Mouse (Mus musculus): ENCODE measurements around the gene Spaar.

Gene Spaar

DNA sequence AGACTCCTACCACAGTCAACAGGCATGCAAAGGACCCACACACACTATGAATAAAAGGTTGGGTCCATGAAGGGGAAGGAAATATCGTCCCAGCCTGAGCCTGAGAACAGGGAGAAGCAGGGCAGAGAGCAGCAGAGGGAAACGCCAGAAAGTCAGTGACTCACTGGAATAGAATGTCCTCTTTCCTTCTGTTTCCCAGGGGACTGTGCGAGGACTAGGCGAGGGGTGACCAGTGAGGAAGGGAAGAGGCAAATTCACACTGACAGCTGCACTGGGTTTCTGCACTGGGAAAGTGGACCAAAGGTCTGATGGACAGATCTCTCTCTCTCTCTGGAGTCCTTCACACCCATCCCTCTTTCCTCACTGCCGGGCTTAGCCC lies 1.3 kb upstream of the Spaar start:
- no peak for DNase-seq (ENCODE audit: low read depth, low spot score)

DNA sequence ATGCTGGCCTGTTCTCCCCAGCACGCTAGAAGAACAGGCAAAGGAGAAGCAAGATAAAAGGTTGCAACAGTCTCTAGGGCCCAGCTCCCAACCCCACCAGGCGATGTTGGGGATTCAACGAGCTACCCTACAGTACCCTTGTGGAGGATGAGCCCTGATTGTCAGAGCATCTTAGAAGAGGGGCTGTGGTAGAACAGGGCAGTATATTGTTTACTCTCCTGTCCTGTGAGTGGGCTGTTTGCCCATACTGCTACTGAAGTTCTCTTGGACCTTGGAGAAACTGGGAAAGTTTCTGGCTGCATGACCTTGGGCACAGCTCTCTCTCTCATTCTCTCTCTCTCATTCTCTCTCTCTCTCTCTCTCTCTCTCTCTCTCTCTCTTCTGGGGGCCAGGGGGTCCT lies 708 bp upstream of the Spaar start:
- DNase-seq (ENCODE audit: low read depth, low spot score) = no peak

DNA sequence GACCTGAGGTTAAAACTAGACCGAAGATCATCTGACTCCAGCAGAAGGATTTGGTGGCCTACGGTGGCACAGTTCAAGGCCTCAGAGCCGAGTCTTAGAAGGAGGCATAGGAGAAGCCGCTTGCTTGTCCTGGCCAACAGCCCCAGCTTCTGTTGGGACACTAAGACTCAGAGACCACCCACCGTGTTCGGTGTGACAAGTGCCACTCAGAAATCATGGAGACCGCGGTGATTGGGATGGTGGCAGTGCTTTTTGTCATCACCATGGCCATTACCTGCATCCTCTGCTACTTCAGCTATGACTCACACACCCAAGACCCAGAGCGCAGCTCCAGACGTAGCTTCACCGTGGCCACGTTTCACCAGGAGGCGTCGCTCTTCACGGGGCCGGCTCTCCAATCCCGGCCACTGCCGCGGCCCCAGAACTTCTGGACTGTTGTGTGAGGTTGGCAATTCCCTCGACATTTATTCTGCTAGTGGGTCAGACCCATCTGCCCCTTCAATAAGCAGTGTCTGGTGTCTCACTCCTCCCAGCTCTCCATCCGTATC lies 990 bp downstream of the Spaar start:
- DNase-seq (ENCODE audit: low read depth, low spot score) = peak; percentile 29

DNA sequence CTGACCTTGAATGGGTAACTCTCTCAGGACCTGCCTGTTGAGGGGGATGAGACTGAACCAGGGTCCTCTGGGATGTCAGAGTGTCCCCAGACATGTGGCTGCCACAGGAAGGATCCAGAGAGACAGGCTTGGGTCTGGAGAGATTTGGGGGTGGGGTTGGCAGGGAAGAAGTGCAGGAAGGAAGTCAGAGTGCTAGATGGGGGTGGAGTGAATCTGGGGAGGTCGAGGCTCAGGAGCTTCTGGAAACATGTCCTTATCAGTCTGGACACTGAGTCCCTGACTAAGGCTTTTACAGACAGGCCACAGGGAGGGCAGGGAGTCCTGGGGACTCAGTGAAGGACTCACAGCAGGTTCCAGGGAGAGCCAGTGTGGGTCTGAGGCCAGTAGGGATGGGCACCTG lies 2.3 kb downstream of the Spaar start:
- no peak for DNase-seq (ENCODE audit: low read depth, low spot score)

DNA sequence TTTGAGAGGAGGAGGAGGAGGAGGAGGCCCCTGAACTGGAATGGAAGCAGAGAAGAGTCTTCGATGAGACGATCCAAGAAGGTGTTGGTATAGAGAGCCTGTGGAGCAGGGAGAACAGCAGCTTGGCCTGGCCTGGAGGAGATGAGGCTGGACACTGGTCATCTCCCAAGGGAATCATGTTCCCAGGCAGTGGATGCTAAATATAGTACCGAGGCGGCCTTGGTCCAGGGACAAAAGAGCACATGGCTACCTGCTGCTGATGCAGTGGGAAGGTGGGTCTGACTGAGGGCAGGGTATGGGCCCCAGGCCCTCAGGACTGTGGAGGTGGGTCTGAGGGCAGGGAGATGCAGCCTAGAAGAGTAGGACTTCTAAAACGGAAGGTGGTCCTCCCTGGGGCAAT lies 3.4 kb downstream of the Spaar start:
- DNase-seq (ENCODE audit: low read depth, low spot score) = no peak

DNA sequence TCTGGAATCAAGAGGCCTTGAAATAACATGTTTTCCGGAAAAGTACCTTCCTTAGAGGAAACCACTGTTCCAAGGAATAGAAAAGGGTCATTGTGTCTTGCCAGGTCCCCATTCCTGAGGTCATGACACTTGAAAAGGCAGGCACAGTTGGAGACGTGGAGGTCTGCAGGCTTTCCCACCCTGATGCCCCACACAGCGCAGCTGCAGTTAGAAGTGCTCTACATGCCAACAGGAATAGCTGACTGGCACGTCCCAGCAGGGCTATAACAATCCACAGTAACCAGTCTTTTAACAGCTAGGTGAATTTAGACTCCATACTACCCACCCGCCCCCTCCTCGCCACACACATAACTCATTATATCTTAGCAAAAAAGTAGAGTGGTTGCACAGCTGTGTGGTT lies 7.3 kb downstream of the Spaar start:
- no peak for DNase-seq (ENCODE audit: low read depth, low spot score)

DNA sequence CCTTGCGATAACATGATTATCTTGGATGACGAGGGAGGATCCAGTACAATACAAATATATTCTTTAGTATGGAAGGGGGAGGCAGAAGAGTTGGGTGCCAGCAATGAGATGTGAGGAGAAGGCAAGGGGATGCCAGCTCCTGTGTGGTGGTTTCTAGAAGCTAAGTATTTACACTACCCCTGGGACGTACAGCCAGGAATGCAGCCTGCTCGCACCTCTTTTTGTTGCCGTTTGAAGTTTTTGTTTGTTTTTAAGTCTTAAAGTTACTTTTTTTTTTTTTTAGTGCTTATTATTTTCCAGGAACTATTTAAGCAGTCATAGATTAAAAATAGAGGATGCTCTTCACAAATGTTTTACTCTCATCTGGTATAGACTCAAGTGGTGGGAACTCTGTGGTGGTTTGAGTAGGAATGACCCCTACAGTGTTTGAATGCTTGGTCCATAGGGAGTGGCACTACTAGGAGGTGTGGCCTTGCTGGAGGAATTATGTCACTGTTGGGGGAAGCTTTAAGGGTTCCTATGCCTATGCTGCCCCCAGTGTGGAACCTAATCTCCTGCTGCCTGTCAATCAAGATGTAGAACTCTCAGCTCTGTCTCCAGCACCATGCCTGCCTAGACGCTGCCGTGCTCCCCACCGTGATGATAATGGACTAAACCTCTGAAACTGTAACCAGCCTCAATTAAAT lies 9.3 kb downstream of the Spaar start:
- DNase-seq (ENCODE audit: low read depth, low spot score) = peak; percentile 67

DNA sequence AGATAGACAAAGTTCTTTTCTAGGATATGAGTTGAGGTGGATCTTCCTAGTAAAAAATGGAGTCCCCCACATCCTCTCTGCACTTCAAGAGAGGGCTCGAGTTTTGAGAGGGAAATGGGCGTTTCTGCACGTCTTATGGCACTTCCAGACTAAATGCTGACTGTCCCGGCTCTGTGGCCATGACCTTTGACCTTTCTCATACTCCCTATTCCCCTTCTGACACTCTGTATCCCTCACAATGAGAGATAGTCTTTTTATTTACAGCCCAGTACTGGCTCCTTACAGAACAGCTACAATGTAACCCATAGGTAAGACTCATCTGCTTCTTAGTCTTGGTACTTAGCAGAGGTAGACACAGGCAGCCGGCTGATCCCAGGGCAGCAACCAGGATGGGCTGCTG lies 11.7 kb downstream of the Spaar start:
- peak; percentile 83 for DNase-seq (ENCODE audit: low read depth, low spot score)

DNA sequence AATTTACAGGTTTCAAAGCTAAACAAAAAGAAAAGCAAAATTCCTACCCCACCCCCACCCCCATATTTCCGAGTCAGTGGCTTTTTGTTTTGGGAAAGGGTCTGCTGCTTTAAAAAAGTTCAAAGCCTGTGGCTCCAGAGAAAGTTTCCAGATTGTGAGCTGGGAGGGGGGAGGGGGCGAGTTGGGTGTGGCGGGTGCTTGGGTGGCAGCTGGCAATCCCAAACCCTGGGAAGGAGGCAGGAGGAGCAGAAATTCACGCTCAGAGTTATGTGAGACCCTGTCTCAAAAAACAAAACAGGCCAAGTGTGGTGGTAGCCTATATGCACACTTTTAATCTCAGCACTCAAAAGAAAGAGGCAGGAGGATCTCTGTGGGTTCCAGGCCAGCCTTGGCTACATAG lies 12.8 kb downstream of the Spaar start:
- peak; percentile 52 for DNase-seq (ENCODE audit: low read depth, low spot score)

DNA sequence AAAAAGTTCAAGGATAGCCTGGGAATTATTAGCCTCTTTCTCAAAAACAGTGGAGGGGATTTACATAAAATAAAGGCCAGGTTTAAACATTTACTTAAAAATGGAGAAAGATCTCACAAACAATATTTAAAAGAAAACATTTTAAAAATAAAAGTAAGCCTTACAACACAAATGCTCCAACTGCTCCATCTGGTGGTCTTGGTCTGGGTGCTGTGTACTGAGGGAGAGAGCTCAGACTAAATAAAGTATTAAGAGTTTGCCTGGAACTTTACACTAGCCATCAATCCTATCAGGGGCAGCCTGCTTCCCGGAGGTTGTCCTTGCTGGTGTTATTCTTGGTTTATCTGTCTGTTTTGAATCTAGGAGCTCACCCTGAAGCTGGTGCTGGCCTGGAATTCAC lies 13.3 kb downstream of the Spaar start:
- DNase-seq (ENCODE audit: low read depth, low spot score) = no peak

DNA sequence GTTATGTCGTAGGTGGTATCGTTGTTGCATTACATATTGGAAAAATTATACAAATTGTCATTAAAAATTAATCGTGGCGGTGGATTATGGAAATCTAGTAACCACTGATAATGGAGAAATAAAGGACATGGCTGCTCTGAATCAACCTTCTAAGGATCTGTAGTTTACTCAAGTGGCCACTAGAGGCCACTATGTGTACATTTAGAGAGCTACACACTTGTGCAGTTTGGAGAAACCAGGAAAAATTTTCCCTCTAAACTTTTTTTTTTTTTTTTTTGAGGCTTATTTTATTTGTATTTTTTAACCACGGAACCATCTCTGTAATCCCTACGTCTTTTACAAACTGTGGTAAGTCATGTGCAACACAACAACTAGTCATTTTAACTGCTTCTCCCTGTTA lies 15.4 kb downstream of the Spaar start:
- peak; percentile 57 for DNase-seq (ENCODE audit: low read depth, low spot score)

DNA sequence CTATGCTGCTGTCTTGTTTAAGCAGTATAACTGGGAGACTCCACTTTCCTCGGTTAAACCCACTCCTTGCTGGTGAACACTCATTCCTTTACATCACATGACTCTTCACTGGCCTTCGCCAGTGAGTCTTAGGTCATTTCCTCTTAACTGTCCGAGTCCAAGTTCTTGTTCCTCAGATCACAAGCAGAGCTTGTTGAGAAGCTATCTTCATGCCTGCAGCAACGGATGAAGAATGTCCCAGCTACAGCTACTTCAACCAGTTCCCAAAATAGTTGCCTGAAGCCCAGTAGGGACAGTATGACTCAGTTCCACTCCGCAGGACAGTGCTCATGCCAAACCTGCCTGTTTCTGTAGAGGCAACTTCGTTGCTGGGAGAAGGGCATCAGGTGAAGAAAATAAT lies 27.4 kb downstream of the Spaar start:
- no peak for DNase-seq (ENCODE audit: low read depth, low spot score)

DNA sequence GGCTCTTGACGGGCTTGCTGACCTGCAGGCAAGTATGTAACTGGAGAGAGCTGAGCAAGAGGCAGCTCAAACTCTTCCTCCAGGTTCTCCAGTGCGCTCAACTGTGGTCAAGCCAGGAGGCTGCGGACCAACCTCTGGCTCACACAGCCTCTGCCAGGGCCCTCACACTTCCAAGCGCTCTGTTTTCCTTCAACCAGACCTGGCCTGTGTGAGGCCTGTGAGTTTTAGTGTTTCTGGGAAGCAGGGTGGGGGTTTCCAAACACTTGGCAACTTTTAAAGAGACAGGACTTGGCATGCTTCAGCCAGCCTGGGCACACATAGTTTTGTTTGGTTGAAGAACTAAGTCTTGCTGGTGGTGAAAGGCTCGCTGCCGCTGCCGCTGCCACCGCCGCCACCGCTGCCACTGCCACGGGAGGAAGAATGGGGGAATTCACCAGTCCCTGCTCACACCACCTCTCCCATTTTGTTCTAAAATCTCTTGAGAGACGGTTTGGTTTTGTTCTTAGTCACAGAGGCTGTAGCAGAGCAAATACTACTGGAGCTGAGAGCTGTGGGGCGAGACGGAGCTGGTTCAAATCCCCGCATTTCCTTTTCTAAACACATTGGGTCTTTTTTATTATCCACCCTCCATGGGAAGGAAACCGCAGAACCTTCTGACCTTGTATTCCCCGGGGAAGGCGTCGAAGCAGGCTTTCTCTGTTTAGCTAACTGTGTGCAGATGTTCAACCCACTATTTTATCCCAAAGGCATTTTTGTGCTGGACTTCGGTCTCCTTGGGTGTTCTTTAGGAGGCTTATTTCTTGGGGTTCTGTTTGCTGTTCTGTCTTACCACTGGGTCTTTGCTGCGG lies 30.0 kb downstream of the Spaar start:
- DNase-seq (ENCODE audit: low read depth, low spot score) = no peak

DNA sequence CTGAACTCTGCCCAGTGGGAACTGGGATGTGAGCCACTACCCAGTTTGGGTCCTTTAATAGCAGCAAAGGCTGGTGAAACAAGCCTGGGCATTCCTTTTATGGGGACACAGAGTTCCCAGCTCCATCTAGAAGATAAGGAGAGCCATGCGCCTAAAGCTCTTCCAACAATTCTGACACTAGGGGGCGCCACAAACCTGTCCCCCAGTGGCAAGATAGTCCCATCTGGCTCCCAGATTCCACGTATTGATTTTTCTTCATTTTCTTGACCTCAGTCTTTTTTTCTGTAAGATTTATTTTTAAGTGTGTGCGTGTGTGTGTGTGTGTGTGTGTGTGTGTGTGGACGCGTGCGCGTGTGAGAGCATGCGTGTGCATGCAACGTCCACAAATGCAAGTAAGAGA lies 30.6 kb downstream of the Spaar start:
- peak; percentile 73 for DNase-seq (ENCODE audit: low read depth, low spot score)

DNA sequence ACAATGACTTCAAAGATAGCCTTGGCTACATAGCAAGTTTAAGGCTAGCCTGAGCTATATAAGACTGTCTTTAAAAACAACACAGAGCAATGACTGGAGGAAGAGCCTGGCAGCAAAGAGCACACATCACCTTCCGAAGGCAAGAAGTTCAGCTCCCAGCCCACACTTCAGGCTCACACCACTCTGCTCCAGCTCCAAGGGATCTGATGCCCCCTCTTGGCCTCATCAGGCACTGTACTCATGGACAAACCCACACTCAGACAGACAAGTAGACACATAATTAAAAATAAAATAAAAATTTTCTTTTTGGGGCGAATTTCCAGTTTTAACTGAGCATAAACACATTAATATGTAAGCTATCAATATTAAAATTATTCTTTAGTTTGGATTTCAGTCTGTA lies 31.5 kb downstream of the Spaar start:
- peak; percentile 48 for DNase-seq (ENCODE audit: low read depth, low spot score)

DNA sequence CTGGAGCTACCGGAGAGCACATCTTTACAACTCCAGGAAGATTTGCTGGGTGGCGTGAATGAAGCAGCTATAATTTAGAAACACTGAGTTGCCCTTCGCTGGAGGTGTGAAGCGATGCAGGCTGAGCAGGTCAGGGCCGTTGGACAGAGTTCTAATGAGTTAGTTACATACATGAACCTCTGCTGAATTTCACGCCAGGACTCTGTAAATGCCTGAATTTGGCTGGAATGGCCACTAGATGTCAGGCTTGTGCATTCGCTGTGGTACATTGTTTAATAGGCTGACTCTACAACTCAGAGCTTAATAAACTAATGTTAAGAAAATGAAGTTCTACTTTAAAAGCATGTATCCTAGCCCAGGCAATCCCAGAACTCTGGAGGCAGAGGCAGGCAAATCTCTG lies 33.6 kb downstream of the Spaar start:
- DNase-seq (ENCODE audit: low read depth, low spot score) = peak; percentile 70

DNA sequence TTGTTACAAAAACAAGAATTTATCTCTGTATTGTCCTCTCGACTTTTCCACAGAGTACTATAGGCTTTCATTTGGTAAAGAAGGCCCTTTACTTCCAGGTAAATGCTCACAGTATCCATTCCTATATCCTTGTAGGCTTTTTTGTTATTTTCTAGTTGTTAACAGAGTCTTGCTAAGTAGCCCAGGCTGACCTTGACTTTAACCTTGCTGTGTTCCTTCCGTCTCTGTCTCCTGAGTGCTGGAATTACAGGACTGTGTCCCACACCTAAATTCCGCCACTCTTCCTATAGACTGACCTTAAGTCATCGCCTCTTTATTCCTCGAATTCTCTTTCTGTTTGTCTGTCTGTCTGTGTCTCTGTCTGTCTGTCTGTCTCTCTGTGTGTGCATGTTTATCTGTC lies 38.5 kb downstream of the Spaar start:
- DNase-seq (ENCODE audit: low read depth, low spot score) = peak; percentile 53

DNA sequence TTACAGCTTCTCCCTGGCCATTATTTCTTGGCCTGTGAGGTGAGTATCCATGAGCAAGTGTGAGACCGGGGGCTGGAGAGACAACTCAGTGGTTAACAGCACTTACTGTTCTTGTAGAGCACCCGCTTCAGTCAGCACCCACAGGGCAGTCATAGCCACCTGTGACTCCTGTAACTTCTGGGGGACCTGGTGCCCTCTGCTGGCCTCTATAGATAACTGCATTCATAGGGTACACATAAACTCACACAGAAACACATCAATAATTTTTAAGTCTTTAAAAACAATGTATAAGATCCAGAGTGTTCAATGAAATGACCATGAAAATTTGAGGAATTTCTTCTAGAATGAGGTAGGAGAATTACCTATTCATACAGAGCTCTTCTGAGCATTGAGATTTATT lies 39.5 kb downstream of the Spaar start:
- peak; percentile 28 for DNase-seq (ENCODE audit: low read depth, low spot score)

DNA sequence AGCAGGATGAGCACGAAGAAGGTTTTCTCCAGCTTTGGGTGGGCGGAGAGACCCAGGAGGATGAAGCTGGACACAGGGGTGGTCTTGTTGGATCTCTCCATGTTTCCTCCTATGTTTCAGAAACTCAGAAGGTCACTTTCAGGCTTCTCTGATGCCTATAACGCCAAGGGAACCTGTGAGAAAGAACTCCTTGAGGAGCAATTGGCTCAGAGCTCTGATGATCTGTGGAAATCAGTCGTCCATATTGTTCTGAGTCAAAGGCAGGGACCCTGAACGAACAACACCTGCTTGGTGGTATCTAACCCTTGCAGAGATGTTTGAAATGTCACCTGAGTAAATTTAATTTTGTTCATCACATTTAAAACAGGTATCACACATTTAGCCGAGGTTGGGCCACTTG lies 41.1 kb downstream of the Spaar start, which contains the start of gene Olfr159:
Gene Olfr159 (minus strand): TSS at position 101 of the 400 bp plus-strand sequence.
- DNase-seq (ENCODE audit: low read depth, low spot score) = no peak

DNA sequence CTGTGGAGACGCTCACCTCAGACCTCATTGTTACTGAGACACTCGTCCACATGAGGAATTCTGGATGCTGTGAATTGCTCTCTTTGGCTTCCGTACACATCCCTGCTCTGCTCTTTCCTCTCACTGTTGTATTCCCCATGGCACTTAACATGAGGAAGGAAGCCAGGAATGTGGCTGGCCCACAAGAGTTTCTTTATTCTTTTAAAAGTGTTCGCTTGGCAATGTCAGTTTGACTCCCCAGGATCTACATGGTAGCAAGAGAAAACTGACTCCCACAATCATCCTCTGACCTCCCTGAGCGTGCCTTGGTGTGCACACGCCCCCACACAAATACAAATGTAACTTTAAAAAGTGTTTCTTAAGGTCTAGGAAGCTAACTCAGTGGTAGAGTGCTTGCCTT lies 41.8 kb downstream of the Spaar start:
- no peak for DNase-seq (ENCODE audit: low read depth, low spot score)

DNA sequence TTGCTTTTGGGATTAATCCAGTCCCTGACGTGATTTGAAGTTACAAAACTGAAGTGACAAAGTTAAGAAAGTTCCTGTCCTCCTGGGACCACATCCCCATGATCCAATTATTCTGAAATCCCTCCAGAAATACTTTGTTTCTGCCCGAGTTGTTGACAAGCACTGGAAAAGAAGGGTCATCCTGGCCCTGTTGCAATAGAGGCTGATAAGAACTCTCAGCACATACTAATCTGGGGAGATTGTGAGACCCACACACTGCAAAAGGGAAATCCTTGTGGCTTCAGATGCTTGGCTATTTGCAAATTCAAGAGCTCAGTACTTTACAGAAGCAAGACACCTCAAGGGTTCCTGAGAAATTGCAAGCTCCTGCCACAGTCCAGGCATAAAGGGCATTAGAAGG lies 42.5 kb downstream of the Spaar start:
- DNase-seq (ENCODE audit: low read depth, low spot score) = no peak

DNA sequence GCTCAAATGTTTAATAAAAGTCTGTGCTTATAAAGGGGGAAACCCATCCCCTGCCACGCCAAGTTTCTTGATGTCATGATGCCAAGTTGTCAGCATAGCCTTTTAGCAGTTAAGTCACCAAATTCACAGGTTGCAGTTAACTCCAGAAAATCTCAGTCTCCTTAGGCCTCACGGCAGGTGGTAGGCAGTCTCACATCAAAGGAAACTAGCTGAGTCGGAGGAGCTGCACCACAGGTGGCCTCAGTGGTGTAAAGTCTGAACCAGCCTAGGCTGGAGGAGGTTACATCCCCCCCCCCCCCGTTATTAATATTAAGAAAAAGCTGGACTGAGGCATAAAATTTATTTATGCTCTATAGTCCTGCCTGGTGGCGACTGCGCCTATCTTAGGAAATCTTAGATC lies 65.5 kb downstream of the Spaar start:
- peak; percentile 88 for DNase-seq (ENCODE audit: low read depth, low spot score)

DNA sequence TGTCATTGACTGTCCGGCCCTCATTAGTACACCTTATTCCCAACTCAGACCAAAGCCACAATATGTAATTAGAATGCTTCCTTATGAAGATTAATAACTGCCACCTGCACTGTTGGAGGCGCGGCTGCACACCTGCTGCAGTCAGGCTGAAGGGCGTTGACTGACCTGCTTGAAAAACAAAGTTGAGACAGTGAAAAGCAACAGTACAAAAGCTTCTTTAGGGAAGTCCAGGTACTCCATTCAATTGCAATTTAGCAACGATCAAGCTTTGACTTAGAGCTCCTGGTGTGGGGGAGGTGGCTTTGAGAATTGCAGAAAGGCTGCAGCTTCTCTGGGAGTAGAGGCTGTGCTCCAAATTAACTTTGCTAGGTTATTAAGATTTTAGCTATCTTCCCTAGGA lies 66.0 kb downstream of the Spaar start:
- peak; percentile 87 for DNase-seq (ENCODE audit: low read depth, low spot score)

Measured in ES-CJ7 (cell line).